Mouse (Mus musculus) heart, adult 2 months (tissue): ENCODE results near the gene Josd2.

Source experiments
- CTCF ChIP-seq: fragments of 200-600 bp; IDR thresholded peaks from 2 replicates; pipeline ENCODE4 v1.8.1; 2022; ENCODE audit warnings: antibody characterized with exemption, mild to moderate bottlenecking, moderate library complexity
- EP300 ChIP-seq: fragments of 200-500 bp; IDR thresholded peaks from 2 replicates; pipeline ENCODE4 v1.6.1; 2011; ENCODE audit warnings: low read depth, low read length, control low read depth; ENCODE audit not compliant: insufficient read depth

DNA sequence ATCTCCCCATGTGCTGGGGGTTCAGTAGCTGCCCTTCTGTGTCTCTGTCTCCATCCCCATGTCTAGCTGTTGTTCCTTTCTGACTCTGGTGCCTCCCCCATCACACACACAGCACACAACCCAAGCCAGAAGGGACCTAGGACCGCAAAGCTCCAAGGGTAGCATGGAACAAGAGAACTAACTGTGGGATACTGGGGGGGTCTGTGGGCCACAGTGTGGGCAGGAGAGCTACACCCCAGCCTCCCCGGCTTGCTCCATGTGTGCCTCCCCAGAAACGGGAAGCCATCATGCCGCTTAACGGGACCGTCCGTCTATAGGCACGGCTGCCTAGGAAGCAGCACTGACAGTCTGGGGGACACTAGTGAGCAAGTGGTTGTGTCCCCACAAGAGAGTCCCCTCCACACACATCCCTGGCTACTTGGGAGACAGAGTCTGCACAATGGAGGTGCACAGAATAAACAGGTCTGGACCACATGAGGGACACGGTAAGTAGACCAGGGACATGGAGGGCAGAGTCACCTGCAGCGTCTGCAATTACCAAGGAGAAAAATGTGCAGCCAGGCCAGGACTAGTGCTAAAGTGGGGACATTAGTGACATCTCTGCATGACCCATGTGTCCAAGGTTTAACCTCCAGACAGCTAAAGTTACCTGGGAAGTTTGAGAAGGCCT is 4.1 kb upstream of the Josd2 start:
- TF ChIP-seq CTCF (no peak), EP300 (no peak)
